Mouse (Mus musculus): Measurements from ENCODE around the gene Ptgis. TPM values are rescaled to one million over a fixed set of nuclear protein-coding genes. Genes with fewer than 3 reads are reported as not detected.

The Ptgis gene
- polyA plus RNA-seq, 1 experiment from 2014 or later: 3.7 TPM

GRCm38 (mm10) chr2:167274713-167275465 lies 34.5 kb upstream of the Ptgis start:
- Histone ChIP-seq H3K27ac (ENCODE audit: low read depth, low read length) (no peak overlapping the region), H3K9ac (ENCODE audit: low read length) (no peak overlapping the region), H3K4me2 (ENCODE audit: low read length) (no peak overlapping the region), H3K36me3 (ENCODE audit: control insufficient read depth, insufficient read depth, low read length) (no peaks in the 10 kb centered on the region), H3K9me3 (replicated peaks; ENCODE audit: control insufficient read depth, low read length) (no peaks in the 10 kb centered on the region), H3K4me1 (ENCODE audit: control insufficient read depth, insufficient read depth, low read length) (no peaks in the 10 kb centered on the region), H3K4me3 (ENCODE audit: low read depth, low read length) (no peak overlapping the region), H3K27me3 (replicated peaks; ENCODE audit: control insufficient read depth, insufficient read depth, low read length) (no peaks in the 10 kb centered on the region)
- DNase-seq (ENCODE audit: low spot score): no peak
- ATAC-seq: no peak
- WGBS: 56% methylated on average over 10 of the region's 10 CpGs

- no peak for ATAC-seq
- no peaks in the 10 kb centered on the region for H3K9me3 ChIP-seq (replicated peaks; ENCODE audit: control insufficient read depth, low read length)
- H3K27ac ChIP-seq (ENCODE audit: low read depth, low read length): no peak overlapping the region
- no peaks in the 10 kb centered on the region for H3K4me1 ChIP-seq (ENCODE audit: control insufficient read depth, insufficient read depth, low read length)
- DNase-seq (ENCODE audit: low spot score): no peak
- no peak overlapping the region for H3K4me3 ChIP-seq (ENCODE audit: low read depth, low read length)
- no peak overlapping the region for H3K4me2 ChIP-seq (ENCODE audit: low read length)
- no peaks in the 10 kb centered on the region for H3K36me3 ChIP-seq (ENCODE audit: control insufficient read depth, insufficient read depth, low read length)
- H3K27me3 ChIP-seq (replicated peaks; ENCODE audit: control insufficient read depth, insufficient read depth, low read length): no peaks in the 10 kb centered on the region
- 83% methylated on average over 13 of the region's 13 CpGs for WGBS
- no peak overlapping the region for H3K9ac ChIP-seq (ENCODE audit: low read length)
These were observed 32.9 kb upstream of the Ptgis start for GRCm38 (mm10) chr2:167273206-167273740.

- WGBS: 81% methylated on average over 3 of the region's 3 CpGs
- ATAC-seq (no peak), DNase-seq (ENCODE audit: low spot score) (no peak)
- no peaks in the 10 kb centered on the region for H3K36me3 ChIP-seq (ENCODE audit: control insufficient read depth, insufficient read depth, low read length)
- H3K27me3 ChIP-seq (replicated peaks; ENCODE audit: control insufficient read depth, insufficient read depth, low read length): no peaks in the 10 kb centered on the region
- no peak overlapping the region for H3K27ac ChIP-seq (ENCODE audit: low read depth, low read length)
- no peak overlapping the region for H3K4me2 ChIP-seq (ENCODE audit: low read length)
- H3K9me3 ChIP-seq (replicated peaks; ENCODE audit: control insufficient read depth, low read length): no peaks in the 10 kb centered on the region
- H3K4me1 ChIP-seq (ENCODE audit: control insufficient read depth, insufficient read depth, low read length): no peaks in the 10 kb centered on the region
- H3K4me3 ChIP-seq (ENCODE audit: low read depth, low read length): no peak overlapping the region
- no peak overlapping the region for H3K9ac ChIP-seq (ENCODE audit: low read length)
These were observed 32.3 kb upstream of the Ptgis start for GRCm38 (mm10) chr2:167272706-167273105.

GRCm38 (mm10) chr2:167271121-167271521 lies 30.7 kb upstream of the Ptgis start:
- 88% methylated on average over 9 of the region's 9 CpGs for WGBS
- ATAC-seq (no peak), DNase-seq (ENCODE audit: low spot score) (no peak)
- Histone ChIP-seq H3K27me3 (replicated peaks; ENCODE audit: control insufficient read depth, insufficient read depth, low read length) (no peaks in the 10 kb centered on the region), H3K27ac (ENCODE audit: low read depth, low read length) (no peak overlapping the region), H3K4me2 (ENCODE audit: low read length) (no peak overlapping the region), H3K4me3 (ENCODE audit: low read depth, low read length) (no peak overlapping the region), H3K9me3 (replicated peaks; ENCODE audit: control insufficient read depth, low read length) (no peaks in the 10 kb centered on the region), H3K4me1 (ENCODE audit: control insufficient read depth, insufficient read depth, low read length) (no peaks in the 10 kb centered on the region), H3K36me3 (ENCODE audit: control insufficient read depth, insufficient read depth, low read length) (no peaks in the 10 kb centered on the region), H3K9ac (ENCODE audit: low read length) (no peak overlapping the region)

GRCm38 (mm10) chr2:167270496-167270895 lies 30.1 kb upstream of the Ptgis start:
- H3K9ac ChIP-seq (ENCODE audit: low read length): no peak overlapping the region
- 80% methylated on average over 3 of the region's 3 CpGs for WGBS
- H3K4me3 ChIP-seq (ENCODE audit: low read depth, low read length): no peak overlapping the region
- H3K4me1 ChIP-seq (ENCODE audit: control insufficient read depth, insufficient read depth, low read length): no peaks in the 10 kb centered on the region
- no peak overlapping the region for H3K4me2 ChIP-seq (ENCODE audit: low read length)
- no peak for DNase-seq (ENCODE audit: low spot score)
- no peak for ATAC-seq
- no peaks in the 10 kb centered on the region for H3K27me3 ChIP-seq (replicated peaks; ENCODE audit: control insufficient read depth, insufficient read depth, low read length)
- H3K36me3 ChIP-seq (ENCODE audit: control insufficient read depth, insufficient read depth, low read length): no peaks in the 10 kb centered on the region
- no peak overlapping the region for H3K27ac ChIP-seq (ENCODE audit: low read depth, low read length)
- H3K9me3 ChIP-seq (replicated peaks; ENCODE audit: control insufficient read depth, low read length): no peaks in the 10 kb centered on the region

GRCm38 (mm10) chr2:167268721-167269120 lies 28.3 kb upstream of the Ptgis start:
- Histone ChIP-seq H3K4me3 (ENCODE audit: low read depth, low read length) (no peak overlapping the region), H3K27ac (ENCODE audit: low read depth, low read length) (no peak overlapping the region), H3K27me3 (replicated peaks; ENCODE audit: control insufficient read depth, insufficient read depth, low read length) (no peaks in the 10 kb centered on the region), H3K4me2 (ENCODE audit: low read length) (no peak overlapping the region), H3K9ac (ENCODE audit: low read length) (no peak overlapping the region), H3K4me1 (ENCODE audit: control insufficient read depth, insufficient read depth, low read length) (no peaks in the 10 kb centered on the region), H3K36me3 (ENCODE audit: control insufficient read depth, insufficient read depth, low read length) (no peaks in the 10 kb centered on the region), H3K9me3 (replicated peaks; ENCODE audit: control insufficient read depth, low read length) (no peaks in the 10 kb centered on the region)
- ATAC-seq: no peak
- 92% methylated on average over 1 of the region's 1 CpGs for WGBS
- no peak for DNase-seq (ENCODE audit: low spot score)

GRCm38 (mm10) chr2:167268411-167268690 lies 27.9 kb upstream of the Ptgis start:
- 90% methylated on average over 8 of the region's 8 CpGs for WGBS
- no peaks in the 10 kb centered on the region for H3K36me3 ChIP-seq (ENCODE audit: control insufficient read depth, insufficient read depth, low read length)
- H3K9ac ChIP-seq (ENCODE audit: low read length): no peak overlapping the region
- H3K27me3 ChIP-seq (replicated peaks; ENCODE audit: control insufficient read depth, insufficient read depth, low read length): no peaks in the 10 kb centered on the region
- no peak for ATAC-seq
- H3K4me3 ChIP-seq (ENCODE audit: low read depth, low read length): no peak overlapping the region
- no peaks in the 10 kb centered on the region for H3K9me3 ChIP-seq (replicated peaks; ENCODE audit: control insufficient read depth, low read length)
- H3K4me2 ChIP-seq (ENCODE audit: low read length): no peak overlapping the region
- no peak overlapping the region for H3K27ac ChIP-seq (ENCODE audit: low read depth, low read length)
- no peaks in the 10 kb centered on the region for H3K4me1 ChIP-seq (ENCODE audit: control insufficient read depth, insufficient read depth, low read length)
- no peak for DNase-seq (ENCODE audit: low spot score)

GRCm38 (mm10) chr2:167267531-167268410 lies 27.4 kb upstream of the Ptgis start:
- no peaks in the 10 kb centered on the region for H3K4me1 ChIP-seq (ENCODE audit: control insufficient read depth, insufficient read depth, low read length)
- ATAC-seq (no peak), DNase-seq (ENCODE audit: low spot score) (no peak)
- H3K27me3 ChIP-seq (replicated peaks; ENCODE audit: control insufficient read depth, insufficient read depth, low read length): no peaks in the 10 kb centered on the region
- no peak overlapping the region for H3K4me3 ChIP-seq (ENCODE audit: low read depth, low read length)
- H3K36me3 ChIP-seq (ENCODE audit: control insufficient read depth, insufficient read depth, low read length): no peaks in the 10 kb centered on the region
- no peak overlapping the region for H3K4me2 ChIP-seq (ENCODE audit: low read length)
- 82% methylated on average over 14 of the region's 14 CpGs for WGBS
- no peak overlapping the region for H3K27ac ChIP-seq (ENCODE audit: low read depth, low read length)
- H3K9me3 ChIP-seq (replicated peaks; ENCODE audit: control insufficient read depth, low read length): no peaks in the 10 kb centered on the region
- no peak overlapping the region for H3K9ac ChIP-seq (ENCODE audit: low read length)

GRCm38 (mm10) chr2:167266231-167266630 lies 25.8 kb upstream of the Ptgis start:
- H3K4me1 ChIP-seq (ENCODE audit: control insufficient read depth, insufficient read depth, low read length): no peaks in the 10 kb centered on the region
- WGBS: 95% methylated on average over 10 of the region's 10 CpGs

More at GRCm38 (mm10) chr2:167266231-167266630, 25.8 kb upstream of the Ptgis start:
- Histone ChIP-seq H3K4me2 (ENCODE audit: low read length) (no peak overlapping the region), H3K9me3 (replicated peaks; ENCODE audit: control insufficient read depth, low read length) (no peaks in the 10 kb centered on the region), H3K36me3 (ENCODE audit: control insufficient read depth, insufficient read depth, low read length) (no peaks in the 10 kb centered on the region), H3K27ac (ENCODE audit: low read depth, low read length) (no peak overlapping the region), H3K9ac (ENCODE audit: low read length) (no peak overlapping the region), H3K27me3 (replicated peaks; ENCODE audit: control insufficient read depth, insufficient read depth, low read length) (no peaks in the 10 kb centered on the region), H3K4me3 (ENCODE audit: low read depth, low read length) (no peak overlapping the region)
- ATAC-seq (no peak), DNase-seq (ENCODE audit: low spot score) (no peak)
